Mouse (Mus musculus) layer of hippocampus, adult 6 months (tissue): Measurements from ENCODE around the gene Gmeb1. TPM values are rescaled to one million over a fixed set of nuclear protein-coding genes. Genes with fewer than 3 reads are reported as not detected.

Experiments used
- long read RNA-seq, 2 experiments: library from polyadenylated mRNA; unstranded; transcript quantifications; one replicate each; pipeline ENCODE4 v2.0.0; 2019 to 2020
- microRNA-seq: library from miRNA; unstranded; fragments of <30 nt; microRNA quantifications from one replicate; pipeline ENCODE4 v1.2.0, GENCODE M21; 2020
- polyA plus RNA-seq: library from polyadenylated mRNA; unstranded; fragments of <200 nt; fragmentation: Nextera tagmentation; gene quantifications from 2 replicates; pipeline ENCODE4 v1.2.3, GENCODE M21; 2021

The Gmeb1 gene
- polyA plus RNA-seq, result 11.1 and 14.6 TPM in 2 replicates
- long read RNA-seq, experiment 1, full-length matches to known transcripts, result 11 of 28 reads
- long read RNA-seq, experiment 1, partial matches to known transcripts, result 2 of 28 reads
- long read RNA-seq, experiment 1, other reads (novel, unspliced or antisense), result 15 of 28 reads
- long read RNA-seq, experiment 2, full-length matches to known transcripts, result 50 of 92 reads
- long read RNA-seq, experiment 2, partial matches to known transcripts, result 1 of 92 reads
- long read RNA-seq, experiment 2, other reads (novel, unspliced or antisense), result 41 of 92 reads

DNA sequence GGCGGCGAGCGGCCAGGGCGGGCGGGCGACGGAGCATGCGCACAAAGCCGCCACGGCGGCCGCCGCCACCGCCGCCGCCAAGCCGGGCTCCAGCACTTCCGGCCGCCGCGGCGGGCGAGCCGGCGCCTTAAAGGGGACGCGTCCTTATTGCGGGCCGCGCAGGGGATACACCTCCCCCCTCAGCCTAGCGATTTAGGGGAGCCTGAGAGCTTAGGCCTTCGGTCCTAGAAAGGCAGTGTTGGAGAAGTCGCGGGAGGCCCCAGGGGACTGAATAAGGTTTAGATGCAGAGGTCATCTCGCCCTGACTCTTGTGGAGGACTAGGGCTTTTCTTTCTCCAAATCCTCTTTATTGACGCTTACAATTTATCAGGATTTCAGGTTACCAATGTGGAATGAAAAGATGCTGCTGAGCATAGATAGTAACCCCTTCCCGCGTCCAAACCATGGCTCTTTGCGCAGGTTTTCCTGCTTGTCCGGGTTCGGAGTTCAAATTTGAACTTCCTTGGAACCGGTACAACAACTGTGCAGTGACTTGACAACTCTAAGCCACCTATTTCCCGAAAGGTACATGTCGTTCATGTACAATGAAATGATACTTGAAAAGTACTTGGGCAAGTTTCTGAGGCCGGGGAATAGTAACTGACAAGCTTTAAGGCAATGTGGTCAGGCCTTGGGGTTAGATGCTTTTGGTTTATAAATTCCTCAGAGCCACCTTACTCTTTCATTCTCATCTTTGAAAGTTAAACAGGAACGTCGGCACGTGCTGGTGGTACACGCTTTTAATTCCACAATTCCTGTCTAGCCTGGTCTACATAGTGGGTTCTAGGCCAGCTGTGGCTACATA, at the start of gene Gmeb1:
Gene Gmeb1 (minus strand): TSS at position 89 of the 844 bp plus-strand sequence.

GRCm38 (mm10) chr4:132302939-132303479, 41.6 kb upstream of the Gmeb1 start, which contains the start of gene Rab42:
Gene Rab42 (minus strand): TSS chr4:132303385.

GRCm38 (mm10) chr4:132274156-132274862, 12.9 kb upstream of the Gmeb1 start, which contains the start of gene Taf12:
Gene Taf12 (plus strand): TSS chr4:132274375.

GRCm38 (mm10) chr4:132211953-132212734, 49.3 kb downstream of the Gmeb1 start, which contains the start of gene Ythdf2:
Gene Ythdf2 (minus strand): TSS chr4:132212303.

Small RNAs within 50 kb of the gene (microRNA-seq; reads per million reads assigned to microRNA genes)
- gene Gm22033, result not detected

Other genes with a start within 250 kb of the Gmeb1 start
- 0.06 and 0.08 TPM in 2 replicates for gene Gm10300, start 186.9 kb downstream of the Gmeb1 start, polyA plus RNA-seq
- gene Epb41, start 186.3 kb downstream of the Gmeb1 start, polyA plus RNA-seq, result 3.9 TPM in 2 replicates
- gene Oprd1, start 117.1 kb downstream of the Gmeb1 start, polyA plus RNA-seq, result 0.59 and 0.63 TPM in 2 replicates
- 51.0 and 52.0 TPM in 2 replicates for gene Ythdf2, start 49.3 kb downstream of the Gmeb1 start, polyA plus RNA-seq
- 21.8 and 30.4 TPM in 2 replicates for gene Taf12, start 12.8 kb upstream of the Gmeb1 start, polyA plus RNA-seq
- gene Rab42, start 41.8 kb upstream of the Gmeb1 start, polyA plus RNA-seq, result 6.3 and 7.0 TPM in 2 replicates
- gene Trnau1ap, start 67.9 kb upstream of the Gmeb1 start, polyA plus RNA-seq, result 52.5 and 52.7 TPM in 2 replicates
- gene Rcc1, start 92.0 kb upstream of the Gmeb1 start, polyA plus RNA-seq, result 5.5 TPM in 2 replicates
- gene Phactr4, start 160.9 kb upstream of the Gmeb1 start, polyA plus RNA-seq, result 1.4 and 1.6 TPM in 2 replicates
- 4.4 and 5.3 TPM in 2 replicates for gene Med18, start 202.3 kb upstream of the Gmeb1 start, polyA plus RNA-seq
- 8.4 and 8.5 TPM in 2 replicates for gene Sesn2, start 248.9 kb upstream of the Gmeb1 start, polyA plus RNA-seq